Mouse (Mus musculus): ENCODE measurements around the gene Thra.

DNA sequence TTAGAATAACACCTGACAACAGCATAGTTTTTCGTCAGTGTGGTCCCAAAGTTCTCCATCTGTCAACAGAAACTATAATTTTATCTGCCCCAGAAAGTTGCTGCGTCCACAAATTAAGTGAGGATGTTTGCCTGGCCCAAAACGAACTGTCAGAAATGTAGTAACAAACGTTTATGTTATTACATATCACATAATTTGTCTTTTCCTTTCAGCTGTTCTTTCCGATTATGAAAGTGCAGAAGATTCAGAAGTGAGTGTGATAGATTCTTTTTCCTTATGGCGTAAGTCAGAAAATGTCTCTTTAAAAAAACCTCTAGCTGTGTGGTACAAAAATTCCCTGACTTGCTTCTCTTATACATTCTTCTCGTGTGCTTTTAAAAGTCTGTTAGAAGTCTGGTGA lies 70.2 kb downstream of the Thra start:
- TF ChIP-seq POLR2A (IDR thresholded peaks at IDR 0.05; ENCODE audit: low read depth, low read length) (no peak), CTCF (IDR thresholded peaks at IDR 0.05; ENCODE audit: borderline replicate concordance, insufficient read depth, low read length) (no peak)
